11 mouse cellular contexts compared by ENCODE assay signal in genomic region chr1:126597376-126597775, GRCm38 (mm10).
DNase-seq lines count a peak whose midpoint lies in the region; ATAC-seq lines count a peak whose summit lies in the region.
"Had no signal": no experiment of that assay in that cellular context is flagged by ENCODE, and none has a peak within 500 bp of the region (broad histone marks: within the 10 kb centered on the region; RNA-seq: fewer than 3 reads in every experiment).

No protein-coding gene starts in this region.

- peaks cover 17% of the 10 kb centered on the region for H3K4me1 ChIP-seq in kidney, embryonic 15.5 days
- peaks cover 51% of the 10 kb centered on the region for H3K4me1 ChIP-seq in embryonic facial prominence, embryonic 10.5 days
- no peaks in the 10 kb centered on the region for H3K4me1 ChIP-seq in hindbrain, embryonic 11.5 days (replicated peaks; ENCODE audit: control insufficient read depth, insufficient read depth, low read length)
- no peaks in the 10 kb centered on the region for H3K4me1 ChIP-seq in midbrain, embryonic 14.5 days (ENCODE audit: control insufficient read depth, insufficient read depth, low read length)

- H3K36me3 ChIP-seq in kidney, embryonic 15.5 days = no peaks in the 10 kb centered on the region
- H3K36me3 ChIP-seq in embryonic facial prominence, embryonic 10.5 days (replicated peaks) = no peaks in the 10 kb centered on the region
- no peaks in the 10 kb centered on the region for H3K36me3 ChIP-seq in hindbrain, embryonic 11.5 days (ENCODE audit: control insufficient read depth, insufficient read depth, low read length)
- H3K36me3 ChIP-seq in midbrain, embryonic 14.5 days (ENCODE audit: control insufficient read depth, insufficient read depth, low read length) = no peaks in the 10 kb centered on the region
- H3K36me3 ChIP-seq: forebrain, embryonic 15.5 days; liver, embryonic 15.5 days had no signal

- no peaks in the 10 kb centered on the region for H3K27me3 ChIP-seq in kidney, embryonic 15.5 days
- peaks cover 15% of the 10 kb centered on the region; the same call in 1 of the 2 replicates for H3K27me3 ChIP-seq in embryonic facial prominence, embryonic 10.5 days (replicated peaks; ENCODE audit: low read depth, poor library complexity, severe bottlenecking)
- H3K27me3 ChIP-seq in hindbrain, embryonic 11.5 days (ENCODE audit: control insufficient read depth, insufficient read depth, low read length) = no peaks in the 10 kb centered on the region
- no peaks in the 10 kb centered on the region for H3K27me3 ChIP-seq in midbrain, embryonic 14.5 days (ENCODE audit: control insufficient read depth, insufficient read depth, low read length)
- H3K27me3 ChIP-seq: forebrain, embryonic 15.5 days; liver, embryonic 15.5 days had no signal

- no peaks in the 10 kb centered on the region for H3K9me3 ChIP-seq in kidney, embryonic 15.5 days (replicated peaks)
- no peaks in the 10 kb centered on the region for H3K9me3 ChIP-seq in embryonic facial prominence, embryonic 10.5 days
- no peaks in the 10 kb centered on the region for H3K9me3 ChIP-seq in hindbrain, embryonic 11.5 days (ENCODE audit: control insufficient read depth, low read length)
- no peaks in the 10 kb centered on the region for H3K9me3 ChIP-seq in midbrain, embryonic 14.5 days (ENCODE audit: control insufficient read depth, low read length)
- H3K9me3 ChIP-seq: forebrain, embryonic 15.5 days; liver, embryonic 15.5 days had no signal

- no peak for DNase-seq in kidney, adult 8-10 months
- DNase-seq in embryonic facial prominence, embryonic 10.5 days (ENCODE audit: low spot score) = peak; percentile 42
- peak; percentile 50 for DNase-seq in hindbrain, embryonic 11.5 days (ENCODE audit: low spot score)
- peak; percentile 34 for DNase-seq in midbrain, embryonic 14.5 days
- no peak for DNase-seq in testis, postnatal 10 days (ENCODE audit: low spot score)
- DNase-seq in frontal cortex, postnatal 14 days (ENCODE audit: low spot score in 2 of 2) = no peak
- DNase-seq: cerebellum, adult 8-10 months; thymus, postnatal 25 days had no signal

- H3K27ac ChIP-seq in kidney, embryonic 15.5 days = no peak overlapping the region
- H3K27ac ChIP-seq in embryonic facial prominence, embryonic 10.5 days (replicated peaks) = no peak overlapping the region
- no peak overlapping the region for H3K27ac ChIP-seq in hindbrain, embryonic 11.5 days (ENCODE audit: low read depth, low read length)
- no peak overlapping the region for H3K27ac ChIP-seq in midbrain, embryonic 14.5 days (replicated peaks; ENCODE audit: low read depth, low read length)
- H3K27ac ChIP-seq: forebrain, embryonic 15.5 days; liver, embryonic 15.5 days had no signal

- H3K4me3 ChIP-seq in kidney, embryonic 15.5 days (replicated peaks) = no peak overlapping the region
- H3K4me3 ChIP-seq in embryonic facial prominence, embryonic 10.5 days = no peak overlapping the region
- no peak overlapping the region for H3K4me3 ChIP-seq in hindbrain, embryonic 11.5 days (ENCODE audit: low read depth, low read length)
- no peak overlapping the region for H3K4me3 ChIP-seq in midbrain, embryonic 14.5 days (replicated peaks; ENCODE audit: low read depth, low read length)
- H3K4me3 ChIP-seq: forebrain, embryonic 15.5 days; liver, embryonic 15.5 days had no signal

- H3K9ac ChIP-seq in kidney, embryonic 15.5 days = no peak overlapping the region
- no peak overlapping the region for H3K9ac ChIP-seq in hindbrain, embryonic 11.5 days (ENCODE audit: low read depth, low read length)
- H3K9ac ChIP-seq in midbrain, embryonic 14.5 days (replicated peaks; ENCODE audit: low read length) = no peak overlapping the region
- H3K9ac ChIP-seq: forebrain, embryonic 15.5 days; liver, embryonic 15.5 days had no signal

- H3K4me2 ChIP-seq in kidney, embryonic 15.5 days = no peak overlapping the region
- no peak overlapping the region for H3K4me2 ChIP-seq in hindbrain, embryonic 11.5 days (replicated peaks; ENCODE audit: low read depth, low read length)
- H3K4me2 ChIP-seq in midbrain, embryonic 14.5 days (ENCODE audit: low read length) = no peak overlapping the region
- H3K4me2 ChIP-seq: forebrain, embryonic 15.5 days; liver, embryonic 15.5 days had no signal

- 0 out of 2 replicates have a peak, but pooled peaks have one; percentile 70 for ATAC-seq in kidney, embryonic 15.5 days (replicated peaks; ENCODE audit: low FRiP score)
- ATAC-seq in hindbrain, embryonic 11.5 days (ENCODE audit: low FRiP score) = peak; percentile 67; the same call in 1 of the 2 replicates
- ATAC-seq in midbrain, embryonic 14.5 days (ENCODE audit: low FRiP score, low TSS enrichment) = no peak
- ATAC-seq: forebrain, embryonic 15.5 days had no signal

- WGBS in kidney, embryonic 15.5 days = 21% methylated on average over 3 of the region's 3 CpGs
- 64% methylated on average over 3 of the region's 3 CpGs for WGBS in embryonic facial prominence, embryonic 10.5 days
- WGBS in hindbrain, embryonic 11.5 days = 48% methylated on average over 3 of the region's 3 CpGs
- 33% methylated on average over 3 of the region's 3 CpGs for WGBS in midbrain, embryonic 14.5 days

Comparison
In these comparisons a context has a peak if more than half of its experiments do, and no peak if none do; other contexts are left out.
1. DNase-seq: peak in embryonic facial prominence, embryonic 10.5 days (single experiment), hindbrain, embryonic 11.5 days (single experiment) and midbrain, embryonic 14.5 days (single experiment); none in kidney, adult 8-10 months (0 of 2), testis, postnatal 10 days (single experiment) and frontal cortex, postnatal 14 days (0 of 2).